37 mouse cellular contexts compared by ENCODE assay signal in genomic region chr1:177713635-177714396, GRCm38 (mm10). TPM values are rescaled to one million over a fixed set of nuclear protein-coding genes. Genes with fewer than 3 reads are reported as not detected.
DNase-seq lines count a peak whose midpoint lies in the region; ATAC-seq lines count a peak whose summit lies in the region.
"Had no signal": no experiment of that assay in that cellular context is flagged by ENCODE, and none has a peak within 500 bp of the region (broad histone marks: within the 10 kb centered on the region; RNA-seq: fewer than 3 reads in every experiment).

No protein-coding gene starts in this region.

- peak; percentile 47 for ATAC-seq in common myeloid progenitor, adult 5-6 weeks (replicated peaks; ENCODE audit: low read depth, poor library complexity, severe bottlenecking)
- ATAC-seq: activated CD4-positive, CD25-positive, alpha-beta regulatory T cell, adult 4 months; CD4-positive, CD25-positive, alpha-beta regulatory T cell, adult 4 months; forebrain, postnatal 0 days; inflammation-experienced regulatory T-cells, adult 6 months had no signal

- DNase-seq in 416B (ENCODE audit: low read depth) (peak; percentile 72), ES-CJ7 (ENCODE audit: low read depth, low spot score) (peak; percentile 32)
- DNase-seq in monocyte, adult 2 months (ENCODE audit: low read depth in 1 of 2, low spot score in 2 of 2), result peak; percentile 21 to 36
- DNase-seq in adrenal gland, postnatal 10 days, result no peak
- DNase-seq in Muller cell, postnatal 12 days (ENCODE audit: inconsistent ontology term), result no peak
- DNase-seq in adrenal gland, adult 2 months, result no peak
- DNase-seq: adrenal gland, postnatal 25 days; cerebellum, adult 8-10 months; forebrain, postnatal 0 days; gastrocnemius, postnatal 36 days; heart, postnatal 4 days; kidney, adult 9 months; kidney, postnatal 14 days; left cerebral cortex, postnatal 4 days; lung, adult 18-20 months; lung, postnatal 14 days; midbrain, embryonic 14.5 days; right cerebral cortex, adult 18-20 months; right cerebral cortex, postnatal 4 days; thymus, adult 18-20 months; thymus, postnatal 4 days had no signal

RNA-seq across cellular contexts. Expression of gene 1700016C15Rik, which starts 15.8 kb away (rescaled TPM):
- not detected in 2 replicates for total RNA-seq in common myeloid progenitor, adult 5-6 weeks (2017)
- not detected for total RNA-seq in adrenal gland, postnatal 10 days (2021)
- not detected for total RNA-seq in adrenal gland, adult 2 months (2021)
- not detected in 2 replicates for polyA plus RNA-seq in adrenal gland, adult 2 months (2012; rRNA removed)
- total RNA-seq: adrenal gland, postnatal 25 days; ES-E14; forebrain, postnatal 0 days; heart, postnatal 4 days; layer of hippocampus, adult 18-20 months; layer of hippocampus, postnatal 14 days; left cerebral cortex, adult 8-10 months; left cerebral cortex, postnatal 4 days; megakaryocyte-erythroid progenitor cell, adult 5-6 weeks had no signal
- polyA plus RNA-seq: CD4-positive, CD25-positive, alpha-beta regulatory T cell, adult 4 months; cortical plate, adult 2 months; embryonic facial prominence, embryonic 10.5 days; heart, embryonic 15.5 days; hindbrain, embryonic 14.5 days; limb, embryonic 15.5 days; neural tube, embryonic 15.5 days; stomach, embryonic 14.5 days had no signal

Comparison
In these comparisons a context has a peak if more than half of its experiments do, and no peak if none do; other contexts are left out.
1. DNase-seq: peak in 416B (single experiment), ES-CJ7 (single experiment) and monocyte, adult 2 months (2 of 2); none in adrenal gland, postnatal 10 days (single experiment), Muller cell, postnatal 12 days (single experiment) and adrenal gland, adult 2 months (single experiment).